8 mouse cellular contexts compared by ENCODE assay signal in the genomic region with DNA sequence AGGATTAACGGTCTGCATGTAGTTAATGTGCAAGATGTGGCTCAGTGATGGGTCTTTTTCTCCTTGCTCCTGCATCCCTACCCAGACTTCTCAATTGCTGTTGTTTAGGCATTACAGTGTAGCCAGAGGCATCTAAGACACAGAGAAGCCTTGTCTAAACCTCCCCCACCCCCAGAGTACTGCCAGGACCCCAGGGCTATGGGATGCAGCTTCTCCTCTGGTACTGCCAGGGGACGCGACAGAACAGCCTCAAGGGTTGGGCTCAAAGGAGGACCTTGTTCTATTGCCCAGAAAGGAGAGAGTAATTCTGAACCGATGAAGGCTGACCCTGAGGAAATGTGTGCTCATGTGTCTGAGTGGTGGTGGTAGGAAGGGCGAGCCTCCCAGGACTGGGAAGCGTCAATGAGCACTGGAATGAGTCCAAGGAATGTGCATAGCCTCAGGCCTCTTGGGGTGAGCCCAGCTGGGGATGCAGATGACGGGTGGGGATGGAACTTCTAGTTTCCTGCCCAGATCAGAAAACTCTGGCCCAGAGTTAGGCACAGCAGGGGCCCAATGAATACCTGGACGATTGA. TPM values are rescaled to one million over a fixed set of nuclear protein-coding genes. Genes with fewer than 3 reads are reported as not detected.
DNase-seq lines count a peak whose midpoint lies in the region; ATAC-seq and TF ChIP-seq lines count a peak whose summit lies in the region.

No protein-coding gene starts in this region.

- WGBS in hindbrain, postnatal 0 days: 54% methylated on average over 8 of the region's 8 CpGs
- 95% methylated on average over 8 of the region's 8 CpGs for WGBS in hindbrain, embryonic 11.5 days
- 39% methylated on average over 8 of the region's 8 CpGs for WGBS in heart, embryonic 15.5 days
- 89% methylated on average over 8 of the region's 8 CpGs for WGBS in forebrain, embryonic 11.5 days

- no peaks in the 10 kb centered on the region for H3K4me1 ChIP-seq in hindbrain, postnatal 0 days (ENCODE audit: insufficient read depth, low read length)
- no peaks in the 10 kb centered on the region for H3K4me1 ChIP-seq in hindbrain, embryonic 11.5 days (replicated peaks; ENCODE audit: control insufficient read depth, insufficient read depth, low read length)
- peaks cover 15% of the 10 kb centered on the region for H3K4me1 ChIP-seq in heart, embryonic 15.5 days (replicated peaks)
- H3K4me1 ChIP-seq in forebrain, embryonic 11.5 days (replicated peaks; ENCODE audit: control insufficient read depth, insufficient read depth, low read length): no peaks in the 10 kb centered on the region

- H3K27me3 ChIP-seq in hindbrain, postnatal 0 days (ENCODE audit: insufficient read depth, low read length): no peaks in the 10 kb centered on the region
- no peaks in the 10 kb centered on the region for H3K27me3 ChIP-seq in hindbrain, embryonic 11.5 days (ENCODE audit: control insufficient read depth, insufficient read depth, low read length)
- H3K27me3 ChIP-seq in heart, embryonic 15.5 days: no peaks in the 10 kb centered on the region
- H3K27me3 ChIP-seq in forebrain, embryonic 11.5 days (ENCODE audit: control insufficient read depth, insufficient read depth, low read length): no peaks in the 10 kb centered on the region

- TF ChIP-seq CTCF in hindbrain, postnatal 0 days (IDR thresholded peaks at IDR 0.05; ENCODE audit: low read depth): no peak

- H3K9ac ChIP-seq in hindbrain, postnatal 0 days (replicated peaks; ENCODE audit: low read length): no peak overlapping the region
- H3K9ac ChIP-seq in hindbrain, embryonic 11.5 days (ENCODE audit: low read depth, low read length): no peak overlapping the region
- no peak overlapping the region for H3K9ac ChIP-seq in heart, embryonic 15.5 days
- no peak overlapping the region for H3K9ac ChIP-seq in forebrain, embryonic 11.5 days (ENCODE audit: low read length)

- H3K36me3 ChIP-seq in hindbrain, postnatal 0 days (ENCODE audit: insufficient read depth, low read length): peaks cover 26% of the 10 kb centered on the region
- H3K36me3 ChIP-seq in hindbrain, embryonic 11.5 days (ENCODE audit: control insufficient read depth, insufficient read depth, low read length): peaks cover 14% of the 10 kb centered on the region
- H3K36me3 ChIP-seq in heart, embryonic 15.5 days: peaks cover 67% of the 10 kb centered on the region
- peaks cover 19% of the 10 kb centered on the region for H3K36me3 ChIP-seq in forebrain, embryonic 11.5 days (ENCODE audit: control insufficient read depth, insufficient read depth, low read length)

- 0 out of 2 replicates have a peak overlapping the region, but pooled peaks have one; percentile 20 for H3K27ac ChIP-seq in hindbrain, postnatal 0 days
- no peak overlapping the region for H3K27ac ChIP-seq in hindbrain, embryonic 11.5 days (ENCODE audit: low read depth, low read length)
- peak overlapping the region; percentile 72 for H3K27ac ChIP-seq in heart, embryonic 15.5 days
- no peak overlapping the region for H3K27ac ChIP-seq in forebrain, embryonic 11.5 days (ENCODE audit: low read depth, low read length)

- H3K9me3 ChIP-seq in hindbrain, postnatal 0 days (ENCODE audit: low read length): no peaks in the 10 kb centered on the region
- H3K9me3 ChIP-seq in hindbrain, embryonic 11.5 days (ENCODE audit: control insufficient read depth, low read length): no peaks in the 10 kb centered on the region
- no peaks in the 10 kb centered on the region for H3K9me3 ChIP-seq in heart, embryonic 15.5 days (replicated peaks)
- no peaks in the 10 kb centered on the region for H3K9me3 ChIP-seq in forebrain, embryonic 11.5 days (ENCODE audit: control insufficient read depth, low read length)

- no peak overlapping the region for H3K4me3 ChIP-seq in hindbrain, postnatal 0 days (ENCODE audit: low read length)
- no peak overlapping the region for H3K4me3 ChIP-seq in hindbrain, embryonic 11.5 days (ENCODE audit: low read depth, low read length)
- no peak overlapping the region for H3K4me3 ChIP-seq in heart, embryonic 15.5 days
- no peak overlapping the region for H3K4me3 ChIP-seq in forebrain, embryonic 11.5 days (ENCODE audit: low read depth, low read length)

- peak; percentile 37 for DNase-seq in hindbrain, postnatal 0 days (ENCODE audit: low spot score)
- DNase-seq in hindbrain, embryonic 11.5 days (ENCODE audit: low spot score): no peak
- peak; percentile 89 for DNase-seq in R1 (ENCODE audit: low read depth, low spot score)
- peak; percentile 84 for DNase-seq in lung, postnatal 10 days
- no peak for DNase-seq in embryo, embryonic 9.5 days (ENCODE audit: extremely low spot score)
- DNase-seq in right cerebral cortex, postnatal 36 days (ENCODE audit: low spot score in 2 of 2): no peak
- no peak for DNase-seq in forebrain, embryonic 11.5 days (ENCODE audit: low spot score)

- no peak overlapping the region for H3K4me2 ChIP-seq in hindbrain, postnatal 0 days (ENCODE audit: low read depth, low read length)
- H3K4me2 ChIP-seq in hindbrain, embryonic 11.5 days (replicated peaks; ENCODE audit: low read depth, low read length): no peak overlapping the region
- H3K4me2 ChIP-seq in heart, embryonic 15.5 days: no peak overlapping the region
- H3K4me2 ChIP-seq in forebrain, embryonic 11.5 days (ENCODE audit: low read depth, low read length, severe bottlenecking): no peak overlapping the region

- ATAC-seq in hindbrain, postnatal 0 days: peak; percentile 68
- ATAC-seq in hindbrain, embryonic 11.5 days (ENCODE audit: low FRiP score): no peak
- ATAC-seq in heart, embryonic 15.5 days (replicated peaks; ENCODE audit: insufficient number of reproducible peaks, insufficient read depth, low FRiP score, low read depth): peak; percentile 80
- ATAC-seq in forebrain, embryonic 11.5 days (replicated peaks; ENCODE audit: low FRiP score): no peak

RNA-seq across cellular contexts. Expression of a gene that starts 19.1 kb away (rescaled TPM):
- 0.16 and 2.9 TPM in 2 replicates for total RNA-seq in hindbrain, postnatal 0 days (2014; rRNA removed)
- 5.5 and 6.2 TPM in 2 replicates for polyA plus RNA-seq in hindbrain, postnatal 0 days (2015; fragmentation: Nextera tagmentation; extraction: Ambion mirVana)
- 6.5 and 8.7 TPM in 2 replicates for polyA plus RNA-seq in hindbrain, embryonic 11.5 days (2014; fragmentation: Nextera tagmentation; extraction: Ambion mirVana)
- 9.6 and 20.9 TPM in 2 replicates for polyA plus RNA-seq in heart, embryonic 15.5 days (2015; fragmentation: Nextera tagmentation; extraction: Ambion mirVana)
- 4.0 and 4.9 TPM in 2 replicates for polyA plus RNA-seq in forebrain, embryonic 11.5 days (2014; fragmentation: Nextera tagmentation; extraction: Ambion mirVana)

RNA-seq across cellular contexts. Expression of a gene that starts 25.4 kb away (rescaled TPM):
- 56.7 and 67.6 TPM in 2 replicates for total RNA-seq in hindbrain, postnatal 0 days (2014; rRNA removed)
- polyA plus RNA-seq in hindbrain, postnatal 0 days (2015; fragmentation: Nextera tagmentation; extraction: Ambion mirVana): 83.0 and 84.1 TPM in 2 replicates
- polyA plus RNA-seq in hindbrain, embryonic 11.5 days (2014; fragmentation: Nextera tagmentation; extraction: Ambion mirVana): 77.6 and 79.9 TPM in 2 replicates
- 66.8 and 73.0 TPM in 2 replicates for polyA plus RNA-seq in heart, embryonic 15.5 days (2015; fragmentation: Nextera tagmentation; extraction: Ambion mirVana)
- 82.0 and 82.9 TPM in 2 replicates for polyA plus RNA-seq in forebrain, embryonic 11.5 days (2014; fragmentation: Nextera tagmentation; extraction: Ambion mirVana)

RNA-seq across cellular contexts. Expression of a gene that starts 25.7 kb away (rescaled TPM):
- 33.6 and 39.5 TPM in 2 replicates for total RNA-seq in hindbrain, postnatal 0 days (2014; rRNA removed)
- 42.1 and 42.9 TPM in 2 replicates for polyA plus RNA-seq in hindbrain, postnatal 0 days (2015; fragmentation: Nextera tagmentation; extraction: Ambion mirVana)
- 47.6 and 49.7 TPM in 2 replicates for polyA plus RNA-seq in hindbrain, embryonic 11.5 days (2014; fragmentation: Nextera tagmentation; extraction: Ambion mirVana)
- 42.0 and 45.7 TPM in 2 replicates for polyA plus RNA-seq in heart, embryonic 15.5 days (2015; fragmentation: Nextera tagmentation; extraction: Ambion mirVana)
- polyA plus RNA-seq in forebrain, embryonic 11.5 days (2014; fragmentation: Nextera tagmentation; extraction: Ambion mirVana): 40.1 and 46.1 TPM in 2 replicates

RNA-seq across cellular contexts. Expression of a gene that starts 33.6 kb away (rescaled TPM):
- total RNA-seq in hindbrain, postnatal 0 days (2014; rRNA removed): 140 and 160 TPM in 2 replicates
- polyA plus RNA-seq in hindbrain, postnatal 0 days (2015; fragmentation: Nextera tagmentation; extraction: Ambion mirVana): 15.5 and 18.0 TPM in 2 replicates
- 5.8 and 6.6 TPM in 2 replicates for polyA plus RNA-seq in hindbrain, embryonic 11.5 days (2014; fragmentation: Nextera tagmentation; extraction: Ambion mirVana)
- 1.1 and 1.5 TPM in 2 replicates for polyA plus RNA-seq in heart, embryonic 15.5 days (2015; fragmentation: Nextera tagmentation; extraction: Ambion mirVana)
- 6.1 and 8.2 TPM in 2 replicates for polyA plus RNA-seq in forebrain, embryonic 11.5 days (2014; fragmentation: Nextera tagmentation; extraction: Ambion mirVana)

RNA-seq across cellular contexts. Expression of a gene that starts 38.1 kb away (rescaled TPM):
- total RNA-seq in hindbrain, postnatal 0 days (2014; rRNA removed): 2.1 and 3.9 TPM in 2 replicates
- polyA plus RNA-seq in hindbrain, postnatal 0 days (2015; fragmentation: Nextera tagmentation; extraction: Ambion mirVana): 3.0 and 3.4 TPM in 2 replicates
- polyA plus RNA-seq in hindbrain, embryonic 11.5 days (2014; fragmentation: Nextera tagmentation; extraction: Ambion mirVana): 3.4 and 3.9 TPM in 2 replicates
- 13.6 and 14.7 TPM in 2 replicates for polyA plus RNA-seq in heart, embryonic 15.5 days (2015; fragmentation: Nextera tagmentation; extraction: Ambion mirVana)
- polyA plus RNA-seq in forebrain, embryonic 11.5 days (2014; fragmentation: Nextera tagmentation; extraction: Ambion mirVana): 4.5 and 5.2 TPM in 2 replicates

Comparison
In these comparisons a context has a peak if more than half of its experiments do, and no peak if none do; other contexts are left out.
1. ATAC-seq: peak in hindbrain, postnatal 0 days (single experiment) and heart, embryonic 15.5 days (single experiment); none in hindbrain, embryonic 11.5 days (single experiment) and forebrain, embryonic 11.5 days (single experiment).
2. DNase-seq: peak in hindbrain, postnatal 0 days (single experiment), R1 (single experiment) and lung, postnatal 10 days (single experiment); none in hindbrain, embryonic 11.5 days (single experiment), embryo, embryonic 9.5 days (single experiment), right cerebral cortex, postnatal 36 days (0 of 2) and forebrain, embryonic 11.5 days (single experiment).
3. H3K27ac ChIP-seq: peak in hindbrain, postnatal 0 days (single experiment) and heart, embryonic 15.5 days (single experiment); none in hindbrain, embryonic 11.5 days (single experiment) and forebrain, embryonic 11.5 days (single experiment).